Comparison of ENCODE assay signal across 10 mouse cellular contexts in genomic region chr4:84456198-84456852, GRCm38 (mm10).
DNase-seq lines count a peak whose midpoint lies in the region; ATAC-seq and TF ChIP-seq lines count a peak whose summit lies in the region.
"Had no signal": no experiment of that assay in that cellular context is flagged by ENCODE, and none has a peak within 500 bp of the region (broad histone marks: within the 10 kb centered on the region; RNA-seq: fewer than 3 reads in every experiment).

No protein-coding gene starts in this region.

- DNase-seq in cerebellum, postnatal 25 days = peak; percentile 26 to 31
- DNase-seq in cerebellum, adult 8-10 months = no peak
- DNase-seq in Patski (ENCODE audit: low read depth, low spot score) = no peak
- peak; percentile 59 for DNase-seq in forelimb bud, embryonic 11.5 days (ENCODE audit: low read depth, low spot score)
- peak; percentile 45 to 71 for DNase-seq in kidney, postnatal 36 days
- no peak for DNase-seq in frontal cortex, postnatal 10 days (ENCODE audit: low spot score in 2 of 2)
- DNase-seq in gastrocnemius, postnatal 25 days = no peak
- DNase-seq: layer of hippocampus, postnatal 36 days had no signal

- CTCF ChIA-PET in Patski (lab: Charles Lee) = interaction anchor here (0.8 kb wide), 1 partner anchor 16 kb away, joined by 3 read pairs; no protein-coding TSS in a partner anchor

- POLR2A ChIA-PET in Patski (lab: Charles Lee) = interaction anchor here (0.6 kb wide), 1 partner anchor 14 kb away, joined by 4 read pairs; no protein-coding TSS in a partner anchor

- no peaks in the 10 kb centered on the region for H3K27me3 ChIP-seq in Patski
- H3K27me3 ChIP-seq: heart, embryonic 13.5 days had no signal

- peak; percentile 44 for ATAC-seq in Patski
- no peak for ATAC-seq in CD4-positive, CD25-positive, alpha-beta regulatory T cell, adult 4 months

- TF ChIP-seq CTCF in Patski (IDR thresholded peaks at IDR 0.05) = peak; percentile 7

- in situ Hi-C loops in Patski (cut with MboI; ENCODE audit: low pct_unique_long_range_greater_than_20kb) = no loop called here

Comparison
In these comparisons a context has a peak if more than half of its experiments do, and no peak if none do; other contexts are left out.
1. DNase-seq: peak in cerebellum, postnatal 25 days (2 of 2), forelimb bud, embryonic 11.5 days (single experiment) and kidney, postnatal 36 days (2 of 2); none in cerebellum, adult 8-10 months (single experiment), Patski (single experiment), frontal cortex, postnatal 10 days (0 of 2) and gastrocnemius, postnatal 25 days (single experiment).